Mouse (Mus musculus): ENCODE data around the gene Syt2. TPM values are rescaled to one million over a fixed set of nuclear protein-coding genes. Genes with fewer than 3 reads are reported as not detected.

Gene Syt2
- polyA plus RNA-seq, 1 experiment from 2014 or later = 0.80 TPM

GRCm38 (mm10) chr1:134772821-134773220, 126.3 kb downstream of the Syt2 start:
- Histone ChIP-seq H3K27ac (replicated peaks; ENCODE audit: low read depth, low read length) (no peak overlapping the region), H3K36me3 (replicated peaks; ENCODE audit: control insufficient read depth, insufficient read depth, low read depth, low read length) (no peaks in the 10 kb centered on the region; the same call in 1 of the 2 replicates), H3K4me2 (ENCODE audit: low read depth, low read length) (no peak overlapping the region), H3K4me3 (ENCODE audit: low read depth, low read length) (no peak overlapping the region), H3K9ac (replicated peaks; ENCODE audit: low read length) (no peak overlapping the region), H3K27me3 (ENCODE audit: control insufficient read depth, insufficient read depth, low read length) (no peaks in the 10 kb centered on the region), H3K4me1 (ENCODE audit: control insufficient read depth, insufficient read depth, low read length) (peaks cover 3% of the 10 kb centered on the region; the same call in 1 of the 2 replicates), H3K9me3 (replicated peaks; ENCODE audit: control insufficient read depth, low read length) (no peaks in the 10 kb centered on the region)
- ATAC-seq (replicated peaks; ENCODE audit: insufficient number of reproducible peaks, low FRiP score, low TSS enrichment, low read depth) (no peak), DNase-seq (ENCODE audit: low spot score) (no peak)
- WGBS = 86% methylated on average over 3 of the region's 3 CpGs

- H3K4me3 ChIP-seq (ENCODE audit: low read depth, low read length) = no peak overlapping the region
- no peak overlapping the region for H3K27ac ChIP-seq (replicated peaks; ENCODE audit: low read depth, low read length)
- no peak overlapping the region for H3K9ac ChIP-seq (replicated peaks; ENCODE audit: low read length)
- H3K27me3 ChIP-seq (ENCODE audit: control insufficient read depth, insufficient read depth, low read length) = no peaks in the 10 kb centered on the region
- H3K4me1 ChIP-seq (ENCODE audit: control insufficient read depth, insufficient read depth, low read length) = peaks cover 3% of the 10 kb centered on the region; the same call in 1 of the 2 replicates
- DNase-seq (ENCODE audit: low spot score) = no peak
- 53% methylated on average over 12 of the region's 12 CpGs for WGBS
- no peak overlapping the region for H3K4me2 ChIP-seq (ENCODE audit: low read depth, low read length)
- no peak for ATAC-seq (replicated peaks; ENCODE audit: insufficient number of reproducible peaks, low FRiP score, low TSS enrichment, low read depth)
- no peaks in the 10 kb centered on the region for H3K36me3 ChIP-seq (replicated peaks; ENCODE audit: control insufficient read depth, insufficient read depth, low read depth, low read length)
- H3K9me3 ChIP-seq (replicated peaks; ENCODE audit: control insufficient read depth, low read length) = no peaks in the 10 kb centered on the region
These were observed 126.8 kb downstream of the Syt2 start for GRCm38 (mm10) chr1:134773256-134773655.

- Histone ChIP-seq H3K4me3 (ENCODE audit: low read depth, low read length) (no peak overlapping the region), H3K9ac (replicated peaks; ENCODE audit: low read length) (no peak overlapping the region), H3K27me3 (ENCODE audit: control insufficient read depth, insufficient read depth, low read length) (no peaks in the 10 kb centered on the region), H3K36me3 (replicated peaks; ENCODE audit: control insufficient read depth, insufficient read depth, low read depth, low read length) (no peaks in the 10 kb centered on the region), H3K9me3 (replicated peaks; ENCODE audit: control insufficient read depth, low read length) (no peaks in the 10 kb centered on the region), H3K4me1 (ENCODE audit: control insufficient read depth, insufficient read depth, low read length) (peaks cover 3% of the 10 kb centered on the region; the same call in 1 of the 2 replicates), H3K27ac (replicated peaks; ENCODE audit: low read depth, low read length) (no peak overlapping the region), H3K4me2 (ENCODE audit: low read depth, low read length) (no peak overlapping the region)
- DNase-seq (ENCODE audit: low spot score) = no peak
- no peak for ATAC-seq (replicated peaks; ENCODE audit: insufficient number of reproducible peaks, low FRiP score, low TSS enrichment, low read depth)
- WGBS = 81% methylated on average over 2 of the region's 2 CpGs
These were observed 127.8 kb downstream of the Syt2 start for GRCm38 (mm10) chr1:134774247-134774646.

GRCm38 (mm10) chr1:134774728-134775287, 128.3 kb downstream of the Syt2 start:
- Histone ChIP-seq H3K36me3 (replicated peaks; ENCODE audit: control insufficient read depth, insufficient read depth, low read depth, low read length) (no peaks in the 10 kb centered on the region), H3K4me3 (ENCODE audit: low read depth, low read length) (no peak overlapping the region), H3K27me3 (ENCODE audit: control insufficient read depth, insufficient read depth, low read length) (no peaks in the 10 kb centered on the region), H3K27ac (replicated peaks; ENCODE audit: low read depth, low read length) (peak overlapping the region; percentile 74), H3K4me1 (ENCODE audit: control insufficient read depth, insufficient read depth, low read length) (peaks cover 3% of the 10 kb centered on the region; the same call in 1 of the 2 replicates), H3K9ac (replicated peaks; ENCODE audit: low read length) (no peak overlapping the region; the same call in 1 of the 2 replicates), H3K4me2 (ENCODE audit: low read depth, low read length) (no peak overlapping the region), H3K9me3 (replicated peaks; ENCODE audit: control insufficient read depth, low read length) (no peaks in the 10 kb centered on the region)
- WGBS = 29% methylated on average over 6 of the region's 6 CpGs
- DNase-seq (ENCODE audit: low spot score) (peak; percentile 69), ATAC-seq (replicated peaks; ENCODE audit: insufficient number of reproducible peaks, low FRiP score, low TSS enrichment, low read depth) (no peak)

- WGBS = 21% methylated on average over 3 of the region's 3 CpGs
- no peak overlapping the region for H3K4me2 ChIP-seq (ENCODE audit: low read depth, low read length)
- H3K27me3 ChIP-seq (ENCODE audit: control insufficient read depth, insufficient read depth, low read length) = no peaks in the 10 kb centered on the region
- no peak overlapping the region for H3K27ac ChIP-seq (replicated peaks; ENCODE audit: low read depth, low read length)
- no peaks in the 10 kb centered on the region for H3K9me3 ChIP-seq (replicated peaks; ENCODE audit: control insufficient read depth, low read length)
- DNase-seq (ENCODE audit: low spot score) (no peak), ATAC-seq (replicated peaks; ENCODE audit: insufficient number of reproducible peaks, low FRiP score, low TSS enrichment, low read depth) (no peak)
- no peak overlapping the region for H3K4me3 ChIP-seq (ENCODE audit: low read depth, low read length)
- peaks cover 3% of the 10 kb centered on the region; the same call in 1 of the 2 replicates for H3K4me1 ChIP-seq (ENCODE audit: control insufficient read depth, insufficient read depth, low read length)
- H3K36me3 ChIP-seq (replicated peaks; ENCODE audit: control insufficient read depth, insufficient read depth, low read depth, low read length) = no peaks in the 10 kb centered on the region
- H3K9ac ChIP-seq (replicated peaks; ENCODE audit: low read length) = no peak overlapping the region
These were observed 129.2 kb downstream of the Syt2 start for GRCm38 (mm10) chr1:134775631-134776030.

- Histone ChIP-seq H3K4me3 (ENCODE audit: low read depth, low read length) (no peak overlapping the region), H3K4me2 (ENCODE audit: low read depth, low read length) (no peak overlapping the region), H3K36me3 (replicated peaks; ENCODE audit: control insufficient read depth, insufficient read depth, low read depth, low read length) (no peaks in the 10 kb centered on the region; the same call in 1 of the 2 replicates), H3K27me3 (ENCODE audit: control insufficient read depth, insufficient read depth, low read length) (no peaks in the 10 kb centered on the region), H3K9ac (replicated peaks; ENCODE audit: low read length) (no peak overlapping the region; the same call in 1 of the 2 replicates), H3K4me1 (ENCODE audit: control insufficient read depth, insufficient read depth, low read length) (peaks cover 3% of the 10 kb centered on the region; the same call in 1 of the 2 replicates), H3K27ac (replicated peaks; ENCODE audit: low read depth, low read length) (no peak overlapping the region), H3K9me3 (replicated peaks; ENCODE audit: control insufficient read depth, low read length) (no peaks in the 10 kb centered on the region)
- no peak for ATAC-seq (replicated peaks; ENCODE audit: insufficient number of reproducible peaks, low FRiP score, low TSS enrichment, low read depth)
- no peak for DNase-seq (ENCODE audit: low spot score)
- 77% methylated on average over 12 of the region's 12 CpGs for WGBS
These were observed 130.9 kb downstream of the Syt2 start for GRCm38 (mm10) chr1:134777201-134777885.

- Histone ChIP-seq H3K9me3 (replicated peaks; ENCODE audit: control insufficient read depth, low read length) (no peaks in the 10 kb centered on the region), H3K27ac (replicated peaks; ENCODE audit: low read depth, low read length) (no peak overlapping the region), H3K4me2 (ENCODE audit: low read depth, low read length) (no peak overlapping the region), H3K36me3 (replicated peaks; ENCODE audit: control insufficient read depth, insufficient read depth, low read depth, low read length) (no peaks in the 10 kb centered on the region; the same call in 1 of the 2 replicates), H3K4me3 (ENCODE audit: low read depth, low read length) (no peak overlapping the region), H3K9ac (replicated peaks; ENCODE audit: low read length) (no peak overlapping the region; the same call in 1 of the 2 replicates), H3K27me3 (ENCODE audit: control insufficient read depth, insufficient read depth, low read length) (no peaks in the 10 kb centered on the region), H3K4me1 (ENCODE audit: control insufficient read depth, insufficient read depth, low read length) (peaks cover 3% of the 10 kb centered on the region; the same call in 1 of the 2 replicates)
- no peak for DNase-seq (ENCODE audit: low spot score)
- WGBS = 56% methylated on average over 13 of the region's 13 CpGs
- ATAC-seq (replicated peaks; ENCODE audit: insufficient number of reproducible peaks, low FRiP score, low TSS enrichment, low read depth) = no peak
These were observed 131.6 kb downstream of the Syt2 start for GRCm38 (mm10) chr1:134777936-134778548.

- Histone ChIP-seq H3K9me3 (replicated peaks; ENCODE audit: control insufficient read depth, low read length) (no peaks in the 10 kb centered on the region), H3K4me1 (ENCODE audit: control insufficient read depth, insufficient read depth, low read length) (no peaks in the 10 kb centered on the region), H3K27me3 (ENCODE audit: control insufficient read depth, insufficient read depth, low read length) (no peaks in the 10 kb centered on the region), H3K4me2 (ENCODE audit: low read depth, low read length) (no peak overlapping the region), H3K4me3 (ENCODE audit: low read depth, low read length) (no peak overlapping the region), H3K9ac (replicated peaks; ENCODE audit: low read length) (no peak overlapping the region), H3K27ac (replicated peaks; ENCODE audit: low read depth, low read length) (no peak overlapping the region), H3K36me3 (replicated peaks; ENCODE audit: control insufficient read depth, insufficient read depth, low read depth, low read length) (no peaks in the 10 kb centered on the region; the same call in 1 of the 2 replicates)
- no peak for DNase-seq (ENCODE audit: low spot score)
- 87% methylated on average over 5 of the region's 5 CpGs for WGBS
- ATAC-seq (replicated peaks; ENCODE audit: insufficient number of reproducible peaks, low FRiP score, low TSS enrichment, low read depth) = no peak
These were observed 136.3 kb downstream of the Syt2 start for GRCm38 (mm10) chr1:134782797-134783196.
